Mouse (Mus musculus): ENCODE measurements around the gene Mrpl33.

DNA sequence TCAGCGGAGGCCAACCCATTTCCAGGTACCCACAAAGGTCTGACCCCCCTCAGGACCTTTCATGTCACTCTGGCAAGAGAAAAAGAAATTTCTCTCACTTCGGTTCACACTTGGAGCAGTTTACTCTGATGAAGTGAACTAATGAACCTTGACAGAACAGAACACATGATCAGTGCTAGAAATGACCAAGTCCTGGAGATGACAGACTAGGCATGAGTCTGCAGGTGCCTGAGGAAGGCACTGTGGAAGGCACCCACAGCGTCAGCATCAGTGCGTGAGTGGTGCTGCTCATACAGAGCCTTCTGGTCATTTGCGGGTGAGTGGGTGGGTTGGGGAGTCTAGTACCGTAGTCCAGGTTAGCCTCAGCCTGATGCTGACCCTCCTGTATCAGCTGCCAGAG is 49.1 kb downstream of the Mrpl33 start:
- TF ChIP-seq POLR2A (IDR thresholded peaks at IDR 0.05; ENCODE audit: control insufficient read depth, extremely low read depth, insufficient read depth, low read length, poor library complexity), result no peak
- TF ChIP-seq CTCF (IDR thresholded peaks at IDR 0.05; ENCODE audit: borderline replicate concordance, control insufficient read depth, extremely low read depth, insufficient read depth, low read length, poor library complexity), result no peak
